Mouse (Mus musculus): ENCODE data around the gene Kndc1.

The Kndc1 gene

GRCm38 (mm10) chr7:139905661-139906060 lies 11.2 kb downstream of the Kndc1 start:
- DNase-seq: peak; percentile 23

GRCm38 (mm10) chr7:139908176-139908575 lies 13.7 kb downstream of the Kndc1 start:
- DNase-seq: no peak

GRCm38 (mm10) chr7:139909469-139909868 lies 15.0 kb downstream of the Kndc1 start:
- DNase-seq: no peak

- no peak for DNase-seq
Observed at GRCm38 (mm10) chr7:139910204-139910835, 15.8 kb downstream of the Kndc1 start.

- no peak for DNase-seq
Observed at GRCm38 (mm10) chr7:139914141-139915047, 19.9 kb downstream of the Kndc1 start.

DNA sequence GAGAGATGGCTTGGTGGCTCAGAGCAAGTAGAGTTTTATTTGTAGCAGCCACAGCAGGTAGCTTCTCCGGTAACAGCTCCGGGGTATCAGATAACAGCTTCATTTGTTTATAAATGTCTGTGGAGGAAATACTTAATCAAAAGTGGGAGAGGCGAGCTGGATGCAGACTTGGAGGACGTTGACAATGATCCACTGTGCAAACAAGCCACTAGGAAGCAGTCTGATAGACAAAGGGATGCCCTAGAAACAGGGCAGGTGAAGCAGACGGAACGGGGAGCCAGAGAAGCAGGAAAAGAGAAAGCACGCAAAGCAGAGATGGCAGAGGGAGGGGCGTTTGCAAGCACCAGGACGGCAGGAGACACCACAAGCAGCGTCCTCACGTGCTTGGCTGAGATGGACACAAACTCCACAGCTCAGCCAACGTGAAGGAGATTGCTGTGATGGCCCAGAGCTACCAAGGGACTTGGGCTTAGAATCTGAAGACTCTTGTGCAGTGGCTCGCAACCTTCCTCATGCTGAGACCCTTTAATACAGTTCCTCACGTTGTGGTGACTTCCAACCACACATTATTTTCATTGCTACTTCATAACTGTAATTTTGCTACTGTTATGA lies 21.3 kb downstream of the Kndc1 start:
- no peak for DNase-seq

- no peak for DNase-seq
Observed at GRCm38 (mm10) chr7:139916345-139916744, 21.8 kb downstream of the Kndc1 start.

GRCm38 (mm10) chr7:139918262-139918661 lies 23.8 kb downstream of the Kndc1 start:
- no peak for DNase-seq

- peak; percentile 43 for DNase-seq
Observed at GRCm38 (mm10) chr7:139930732-139931131, 36.2 kb downstream of the Kndc1 start.

DNA sequence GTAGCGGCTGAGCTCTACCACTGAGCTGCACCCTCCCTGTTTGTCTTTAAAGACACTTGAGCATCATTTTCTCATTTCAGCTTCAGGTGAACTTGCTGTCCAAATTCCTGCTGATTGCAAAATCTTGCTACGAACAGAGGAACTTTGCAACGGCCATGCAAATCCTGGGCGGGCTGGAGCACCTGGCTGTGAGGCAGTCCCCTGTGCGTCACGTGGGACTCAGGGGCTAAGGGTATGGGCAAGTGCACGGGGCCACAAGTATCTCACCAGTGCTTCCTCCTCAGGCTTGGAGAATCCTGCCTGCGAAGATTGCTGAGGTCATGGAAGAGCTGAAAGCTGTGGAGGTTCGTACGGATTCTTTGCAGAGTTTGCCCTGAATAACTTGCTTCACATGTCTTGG lies 42.2 kb downstream of the Kndc1 start:
- DNase-seq: no peak

DNA sequence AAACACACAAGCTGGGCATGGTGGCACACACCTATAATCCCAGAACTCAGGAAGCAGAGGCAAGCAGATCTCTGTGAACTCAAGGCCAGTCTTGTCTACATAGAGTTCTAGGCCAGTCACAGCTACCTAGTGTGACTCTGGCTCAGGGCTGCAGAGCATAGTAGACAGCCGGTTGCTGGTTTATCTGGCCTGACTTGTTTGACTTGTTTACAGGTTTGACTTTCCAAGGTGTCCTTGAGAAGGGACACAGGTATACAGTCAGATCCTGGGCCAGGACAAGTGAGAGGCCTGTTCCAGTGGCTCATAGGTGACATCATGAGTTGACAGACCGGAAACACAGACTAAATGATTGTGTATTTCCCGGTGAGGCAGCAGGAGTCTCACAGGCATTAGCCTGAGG lies 42.6 kb downstream of the Kndc1 start:
- DNase-seq: no peak

- DNase-seq: no peak
Observed at GRCm38 (mm10) chr7:139937810-139938209, 43.3 kb downstream of the Kndc1 start.

DNA sequence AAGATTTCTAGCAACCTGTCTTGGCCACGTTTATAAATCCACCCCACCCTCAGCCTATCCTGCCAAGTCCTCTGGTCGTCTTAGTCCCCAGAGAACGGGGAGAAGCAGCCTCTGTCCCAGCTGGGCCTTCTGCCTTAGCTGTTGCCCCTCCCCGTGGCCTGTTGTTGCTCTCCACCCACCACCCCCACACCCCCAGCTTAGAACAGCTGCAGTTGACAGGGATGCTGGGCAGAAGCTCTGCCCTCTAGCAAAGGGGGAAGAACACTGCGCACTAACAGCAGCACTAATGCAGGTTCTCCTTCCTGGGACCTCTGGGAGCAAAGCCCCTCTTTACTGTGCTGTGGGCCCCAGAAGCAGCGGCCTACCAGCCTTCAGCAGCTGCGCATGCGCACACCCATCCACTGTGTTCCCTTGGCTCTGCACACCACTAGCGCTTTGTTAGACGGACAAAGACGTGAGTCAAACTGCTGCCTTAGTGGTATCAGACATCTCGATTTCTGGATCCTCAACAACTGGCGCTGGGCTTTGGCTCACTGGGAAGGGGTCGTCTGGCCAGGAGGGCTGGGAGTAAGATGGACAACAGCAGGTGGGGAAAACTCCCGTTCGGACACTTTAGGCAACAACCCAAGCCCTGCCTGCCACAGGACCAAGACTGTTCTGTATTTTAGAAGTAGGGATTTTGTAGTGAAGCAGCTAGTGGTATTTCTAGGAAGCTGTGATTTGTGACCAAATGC lies 46.1 kb downstream of the Kndc1 start:
- no peak for DNase-seq

DNA sequence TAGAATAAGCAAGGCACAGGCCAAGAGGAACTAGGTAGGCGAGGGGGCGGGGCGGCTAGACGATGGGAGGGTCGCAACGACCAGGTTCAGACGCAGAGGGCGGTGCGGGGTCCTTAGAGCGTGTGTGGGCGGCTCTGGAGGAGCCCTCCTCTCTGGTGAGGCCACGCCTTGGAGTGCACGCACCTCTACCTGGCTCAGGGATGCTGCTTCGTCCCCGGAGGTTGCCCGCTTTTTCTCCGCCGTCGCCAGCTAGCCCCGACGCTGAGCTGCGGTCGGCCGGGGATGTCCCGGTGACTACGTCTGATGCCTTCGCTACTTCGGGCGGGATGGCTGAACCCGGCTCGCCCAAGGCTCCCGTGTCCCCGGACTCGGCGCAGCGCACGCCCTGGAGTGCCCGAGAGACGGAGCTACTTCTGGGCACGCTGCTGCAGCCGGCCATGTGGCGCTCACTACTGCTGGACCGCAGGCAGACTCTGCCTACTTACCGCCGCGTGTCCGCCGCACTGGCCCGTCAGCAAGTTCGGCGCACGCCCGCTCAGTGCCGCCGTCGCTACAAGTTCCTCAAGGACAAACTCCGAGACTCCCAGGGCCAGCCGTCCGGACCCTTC lies 49.3 kb downstream of the Kndc1 start, which contains the start of gene Utf1:
Gene Utf1 (plus strand): TSS at position 116 of the 608 bp plus-strand sequence.
- peak; percentile 15 for DNase-seq

DNA sequence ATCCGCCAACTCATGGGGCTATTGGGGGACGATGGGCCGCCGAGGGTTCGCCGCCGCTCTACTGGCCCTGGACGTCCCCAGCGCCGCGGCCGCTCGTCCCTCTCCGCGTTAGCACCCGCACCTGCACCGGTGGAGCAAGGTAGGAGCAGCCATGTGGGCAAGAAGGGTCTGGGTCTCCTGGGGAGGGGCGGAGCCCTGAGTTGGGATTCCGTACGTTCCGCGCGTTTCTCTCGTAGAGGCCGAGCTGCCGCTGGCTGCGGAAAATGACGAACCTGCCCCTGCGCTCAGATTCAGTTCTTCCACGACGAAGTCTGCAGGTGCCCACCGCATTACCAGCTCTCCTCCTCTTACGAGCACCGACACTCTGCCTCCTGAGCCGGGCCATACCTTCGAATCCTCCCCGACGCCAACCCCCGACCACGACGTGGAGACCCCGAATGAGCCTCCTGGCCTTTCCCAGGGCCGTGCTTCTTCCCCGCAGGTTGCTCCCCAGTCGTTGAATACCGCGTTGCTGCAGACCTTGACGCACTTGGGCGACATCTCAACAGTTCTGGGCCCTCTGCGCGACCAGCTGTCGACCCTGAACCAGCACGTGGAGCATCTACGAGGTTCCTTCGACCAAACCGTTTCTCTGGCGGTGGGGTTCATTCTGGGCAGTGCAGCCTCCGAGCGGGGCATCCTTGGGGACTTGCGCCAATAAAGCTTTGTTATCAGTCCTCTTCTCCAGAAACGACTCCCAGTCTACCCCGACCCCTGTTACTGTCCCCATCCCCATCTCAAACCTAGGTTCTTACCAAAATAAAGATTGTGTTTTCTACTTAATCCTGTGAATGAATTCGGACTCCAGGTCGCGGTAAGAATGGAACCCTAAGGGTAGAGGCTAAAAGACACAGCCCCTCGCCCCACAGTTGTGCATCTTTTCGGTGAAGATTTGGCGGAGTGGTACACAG lies 50.1 kb downstream of the Kndc1 start:
- no peak for DNase-seq

GRCm38 (mm10) chr7:139945516-139945915 lies 51.0 kb downstream of the Kndc1 start:
- no peak for DNase-seq

- no peak for DNase-seq
Observed at GRCm38 (mm10) chr7:139946032-139946431, 51.5 kb downstream of the Kndc1 start.

- DNase-seq: peak; percentile 61
Observed at GRCm38 (mm10) chr7:139949893-139950282, 55.4 kb downstream of the Kndc1 start.

DNA sequence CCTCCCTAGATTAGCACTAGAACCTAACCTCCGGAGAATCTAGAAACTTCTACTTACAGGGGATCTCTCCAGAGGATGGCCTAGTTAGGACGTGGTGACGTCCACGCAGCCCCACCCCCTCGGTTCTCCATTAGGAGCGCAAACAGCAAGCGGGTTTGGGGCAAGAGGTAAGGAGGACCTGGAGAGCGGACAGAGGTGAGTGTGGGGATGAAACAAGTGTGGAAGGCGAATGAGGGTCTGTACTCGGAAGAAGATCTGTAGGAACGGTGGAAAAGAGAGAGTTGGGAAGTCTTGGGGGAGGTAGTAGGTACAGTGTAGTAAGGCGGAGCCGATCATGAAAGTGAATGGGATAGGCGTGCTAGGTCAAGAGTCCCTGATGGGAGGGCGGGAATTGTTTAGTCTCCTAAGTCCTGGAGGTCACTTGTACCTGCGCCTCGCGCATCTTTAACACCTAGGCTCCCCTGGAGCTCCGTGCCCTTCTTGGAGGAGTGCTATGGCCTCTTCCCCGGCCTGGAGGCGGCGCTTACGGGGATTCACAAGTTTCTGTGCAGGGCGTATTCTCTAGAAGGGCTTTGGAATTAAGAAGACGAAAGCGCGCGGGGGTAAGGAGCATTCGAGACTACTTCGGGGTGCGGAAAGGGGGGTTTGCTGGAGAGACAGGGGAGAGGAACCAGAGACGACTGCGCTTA lies 55.9 kb downstream of the Kndc1 start:
- DNase-seq: peak; percentile 46

DNA sequence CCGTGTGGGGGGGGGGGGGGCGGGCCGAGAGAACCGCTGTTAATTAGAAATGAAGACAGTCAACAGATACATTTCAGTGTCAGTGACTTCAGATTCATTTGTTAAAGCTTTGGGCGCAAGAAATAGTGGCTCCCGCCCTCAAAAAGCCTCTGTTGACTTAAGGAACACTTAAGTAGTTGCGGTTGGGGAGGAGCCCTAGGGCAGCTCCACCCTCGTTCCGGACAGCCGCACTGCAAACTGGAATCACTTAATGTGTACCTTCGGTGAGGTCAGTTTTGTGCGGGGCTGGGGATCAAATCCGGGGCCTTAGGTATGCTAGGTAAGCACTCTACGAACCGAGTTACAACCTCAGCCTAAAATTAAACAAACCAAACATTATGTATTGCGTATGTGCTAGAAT lies 56.6 kb downstream of the Kndc1 start:
- peak; percentile 37 for DNase-seq

Measured in lung, postnatal 14 days (tissue).